Mouse (Mus musculus): ENCODE measurements around the gene Tuba3a. TPM values are rescaled to one million over a fixed set of nuclear protein-coding genes. Genes with fewer than 3 reads are reported as not detected.
"Not testable (repeated sequence)": the region's sequence is repeated elsewhere in the genome, so short reads cannot be mapped to it uniquely, and the experiment has no call there.

Gene Tuba3a
- total RNA-seq, 4 experiments from 2014 or later, result 0.20 to 0.31 TPM; not detected in 2

DNA sequence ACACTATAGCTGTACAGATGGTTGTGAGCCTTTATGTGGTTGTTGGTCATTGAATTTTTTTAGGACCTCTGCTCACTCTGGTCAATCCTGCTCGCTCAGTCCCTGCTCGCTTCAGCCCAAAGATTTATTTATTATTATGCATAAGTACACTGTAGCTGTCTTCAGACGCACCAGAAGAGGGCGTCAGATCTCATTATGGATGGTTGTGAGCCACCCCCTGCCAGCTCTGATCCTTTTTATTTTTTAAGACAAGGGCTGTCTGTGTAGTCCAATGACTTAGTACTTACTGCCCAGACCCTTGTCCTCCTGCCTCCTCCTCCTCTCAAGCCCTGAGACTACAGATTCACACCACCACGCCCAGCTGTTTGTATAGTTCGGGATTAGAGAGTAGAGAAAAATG is 19.2 kb downstream of the Tuba3a start:
- DNase-seq (ENCODE audit: low spot score in 2 of 2), result not testable (repeated sequence)

DNA sequence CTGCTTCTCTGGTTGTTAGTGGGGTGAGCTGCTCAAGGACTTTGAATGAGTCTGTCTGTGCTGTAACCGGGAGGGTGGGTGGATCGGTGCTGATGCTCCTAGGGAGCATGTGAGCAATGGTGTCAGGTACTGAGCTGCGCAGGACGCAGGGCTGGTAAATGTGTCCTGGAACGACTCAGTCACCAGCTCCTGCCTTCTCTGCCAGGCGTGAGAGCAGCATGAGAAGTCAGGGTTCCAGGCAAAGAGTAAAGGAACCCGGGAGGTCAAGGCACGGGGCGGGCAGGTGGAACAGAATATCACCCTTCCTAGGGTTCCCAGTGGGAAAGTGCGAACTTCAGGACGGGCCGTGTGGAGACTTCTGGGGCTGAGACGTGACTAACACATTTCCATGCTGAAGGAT is 19.8 kb downstream of the Tuba3a start:
- no peak for DNase-seq (ENCODE audit: low spot score in 2 of 2)

DNA sequence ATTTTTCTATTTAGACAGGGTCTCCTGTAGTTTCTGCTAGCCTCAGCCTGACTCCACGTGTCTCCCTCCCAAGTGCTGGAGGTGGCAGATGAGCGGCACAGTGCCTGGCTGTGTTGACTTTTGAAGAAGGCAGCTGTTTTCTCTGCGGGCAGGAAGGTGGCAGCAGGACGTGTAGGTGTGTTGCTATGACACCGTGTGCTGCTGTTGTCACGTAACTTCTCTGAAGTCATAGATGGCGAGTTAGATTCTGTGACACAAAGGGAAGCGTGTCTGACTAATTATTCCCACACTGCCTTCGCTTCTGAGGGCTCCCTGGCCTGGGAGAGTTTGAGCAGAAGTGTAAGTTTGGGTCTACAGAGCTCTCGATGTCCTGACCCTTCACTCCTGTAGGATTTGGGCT is 20.6 kb downstream of the Tuba3a start:
- DNase-seq (ENCODE audit: low spot score in 2 of 2), result no peak

DNA sequence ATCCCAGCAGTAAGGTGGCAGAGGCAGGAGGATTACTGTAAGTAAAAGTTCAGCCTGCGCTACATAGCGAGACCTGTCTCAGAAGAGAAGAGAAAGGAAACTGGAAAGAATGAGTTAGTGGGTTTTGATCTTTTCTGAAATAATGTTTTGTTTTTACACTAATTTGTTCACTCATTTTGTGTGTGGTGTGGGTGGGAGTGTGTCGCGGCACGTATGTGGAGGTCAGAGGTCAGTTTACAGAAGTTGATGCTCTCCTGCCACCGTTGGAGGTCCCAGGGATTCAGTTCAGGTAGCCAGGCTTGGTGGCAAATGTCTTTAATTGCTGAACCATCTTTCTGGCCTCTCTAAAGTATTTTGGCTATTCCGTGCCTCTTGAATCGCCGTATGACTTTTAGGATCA is 21.6 kb downstream of the Tuba3a start:
- no peak for DNase-seq (ENCODE audit: low spot score in 2 of 2)

DNA sequence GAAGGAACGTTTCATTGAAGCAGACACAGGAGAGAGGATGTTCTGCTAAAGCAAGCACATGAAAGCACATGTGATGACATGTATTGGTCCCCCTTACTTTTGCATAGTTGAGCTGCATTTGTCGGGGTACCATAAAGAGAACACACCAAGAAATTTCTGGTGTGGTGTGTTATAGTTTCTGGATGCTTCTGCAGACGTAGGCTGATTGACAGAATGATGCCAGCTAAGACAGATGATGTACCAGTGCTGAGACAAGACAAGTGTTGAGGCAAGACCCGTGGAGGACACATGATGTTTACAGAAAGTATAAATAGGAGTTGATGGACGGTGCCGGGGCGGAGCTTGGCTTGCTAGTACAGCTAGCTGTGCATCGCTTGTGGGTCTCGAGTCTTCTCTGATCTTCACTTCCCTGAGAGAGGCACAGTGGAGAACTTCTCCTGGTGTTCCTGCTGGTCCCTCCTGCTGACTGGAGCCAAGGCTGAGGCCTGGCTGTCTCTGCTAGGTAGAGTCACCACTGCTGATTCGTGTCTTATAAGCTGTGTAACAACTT is 25.8 kb downstream of the Tuba3a start:
- DNase-seq (ENCODE audit: low spot score in 2 of 2), result no peak

DNA sequence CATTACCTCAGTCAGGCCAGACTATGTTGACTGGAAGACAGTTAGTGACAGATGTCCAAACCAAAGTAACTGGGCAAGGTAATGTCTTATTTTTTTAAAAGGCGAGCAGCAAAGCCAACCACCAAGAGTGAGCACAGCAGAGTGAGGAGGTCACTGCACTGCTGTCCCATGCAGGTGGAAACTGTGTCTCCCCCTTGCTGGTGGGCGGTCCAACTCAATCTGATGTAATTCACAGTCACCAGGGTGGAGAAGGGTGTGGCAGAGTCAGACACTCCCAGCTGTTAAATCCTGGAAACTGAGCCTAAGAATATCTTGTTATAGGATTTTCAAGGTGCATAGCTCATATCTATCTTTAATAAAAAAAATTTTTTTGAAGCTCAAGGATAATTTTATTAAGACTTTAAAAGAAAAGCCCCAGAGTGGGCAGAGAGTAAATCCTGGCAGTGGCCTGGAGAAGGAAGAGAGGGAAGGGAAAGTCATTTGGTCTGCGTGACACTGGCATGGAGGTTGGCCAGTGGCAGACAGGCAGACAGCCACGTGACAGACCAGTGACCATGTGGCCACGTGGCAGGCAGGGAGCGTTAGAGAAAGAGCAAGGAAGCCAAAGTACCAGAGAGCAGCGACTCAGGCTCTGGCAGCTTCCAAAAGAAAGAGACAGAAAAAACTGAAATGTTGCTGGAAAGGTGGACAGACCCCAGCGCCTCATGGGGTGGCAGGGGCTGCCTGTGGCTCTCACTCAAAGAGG is 29.4 kb downstream of the Tuba3a start:
- no peak for DNase-seq (ENCODE audit: low spot score in 2 of 2)

DNA sequence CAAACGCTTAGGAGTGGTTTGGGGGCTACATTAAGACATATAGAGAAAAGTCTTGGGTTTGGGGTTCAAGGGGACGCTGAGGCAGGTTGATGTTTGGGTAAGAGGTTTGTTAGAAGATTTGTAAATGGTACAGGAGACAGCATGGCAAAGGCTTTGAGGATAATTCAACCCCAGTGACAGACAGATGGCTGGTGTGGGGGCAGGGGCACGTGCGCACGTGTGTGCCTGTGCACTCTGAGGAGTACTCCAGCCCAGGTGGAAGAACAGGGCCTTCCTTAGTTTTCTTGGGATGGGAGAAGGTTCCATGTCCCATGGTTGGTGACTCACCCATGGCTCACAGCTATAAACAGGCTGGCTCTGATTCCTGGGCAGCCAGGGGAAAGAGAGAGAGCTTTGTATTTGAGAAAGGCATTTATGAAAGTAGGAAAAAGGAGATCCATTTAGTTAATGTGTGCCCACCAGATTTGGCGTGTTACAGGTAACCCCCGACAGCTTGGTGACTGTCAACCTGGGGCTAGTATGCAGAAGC is 30.3 kb downstream of the Tuba3a start:
- DNase-seq (ENCODE audit: low spot score in 2 of 2), result no peak

DNA sequence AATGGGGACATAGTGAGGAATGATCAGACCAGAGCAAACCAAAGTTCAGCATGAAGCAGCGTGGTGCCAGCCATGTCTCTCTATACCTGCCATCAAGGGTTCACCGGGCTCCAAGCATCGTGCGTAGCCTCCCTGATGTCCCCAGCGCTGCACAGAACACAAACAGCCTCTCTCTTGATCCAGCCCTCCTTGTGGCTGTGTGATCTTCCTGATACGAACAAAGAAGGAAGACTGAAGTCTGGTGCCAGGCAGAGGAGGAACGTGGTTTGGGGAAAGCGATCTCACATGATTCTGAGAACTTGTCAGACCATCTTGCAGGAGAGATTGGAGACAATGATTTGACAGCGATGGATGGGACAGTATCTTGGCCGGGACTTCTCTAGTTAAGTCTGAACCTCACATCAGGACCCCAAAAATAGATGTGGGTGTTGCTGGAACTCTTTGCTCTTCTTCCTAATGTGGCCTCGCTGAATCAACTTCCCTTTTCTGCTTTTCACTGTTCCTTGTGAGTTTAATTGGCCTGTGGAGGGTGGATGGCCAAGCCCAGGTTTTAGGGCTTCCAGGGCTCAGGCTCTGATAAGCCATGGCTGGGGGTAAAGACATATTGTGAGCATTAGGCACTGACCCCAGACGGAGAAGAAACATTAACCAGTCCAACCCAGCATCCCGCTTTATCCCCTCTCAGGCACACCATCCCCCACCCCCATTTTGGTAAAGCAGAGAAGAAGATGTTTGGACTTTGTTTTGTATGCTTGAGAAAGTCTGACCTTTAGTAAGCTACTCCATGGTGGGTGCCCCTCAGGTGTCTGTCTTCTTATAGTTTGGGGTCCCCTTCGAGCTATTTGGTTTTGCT is 31.8 kb downstream of the Tuba3a start:
- DNase-seq (ENCODE audit: low spot score in 2 of 2), result no peak

DNA sequence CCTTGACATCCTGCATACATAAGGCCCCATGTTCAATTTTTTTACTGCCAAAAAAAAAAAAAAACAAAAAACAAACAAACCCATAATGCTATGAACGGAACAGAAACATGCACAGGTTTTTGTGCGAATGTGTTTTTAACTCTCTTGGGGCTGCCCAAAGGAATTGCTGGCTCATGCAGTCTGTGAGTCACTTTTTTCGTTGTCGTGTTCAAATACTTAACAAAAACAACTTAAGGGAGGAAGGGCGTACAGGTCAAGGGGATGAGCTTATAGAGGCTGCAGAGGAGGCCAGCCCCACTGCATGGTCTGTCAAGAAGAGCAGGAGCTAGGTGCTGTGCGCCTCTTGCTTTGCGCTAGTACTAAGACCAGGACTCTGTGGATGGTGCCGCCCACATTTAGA is 33.1 kb downstream of the Tuba3a start:
- DNase-seq (ENCODE audit: low spot score in 2 of 2), result no peak

DNA sequence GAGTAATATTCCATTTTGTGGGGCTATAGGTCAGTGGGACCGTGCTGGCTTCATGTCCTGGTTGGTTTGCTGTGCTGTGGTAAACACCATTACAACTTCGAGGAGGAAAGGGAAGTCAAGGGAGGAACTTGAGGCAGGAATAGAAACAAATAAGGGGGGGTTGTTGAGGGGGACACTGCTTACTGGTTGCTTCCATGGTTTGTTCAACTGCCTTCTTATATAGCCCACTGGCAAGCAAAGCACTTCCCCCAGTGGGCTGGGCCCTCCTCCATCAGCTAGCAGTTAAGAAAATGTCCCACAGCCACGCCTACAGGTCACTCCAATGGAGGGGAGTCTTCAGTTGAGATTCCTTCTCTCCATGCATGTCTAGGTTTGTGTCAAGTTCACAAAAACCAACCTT is 33.6 kb downstream of the Tuba3a start:
- DNase-seq (ENCODE audit: low spot score in 2 of 2), result no peak

DNA sequence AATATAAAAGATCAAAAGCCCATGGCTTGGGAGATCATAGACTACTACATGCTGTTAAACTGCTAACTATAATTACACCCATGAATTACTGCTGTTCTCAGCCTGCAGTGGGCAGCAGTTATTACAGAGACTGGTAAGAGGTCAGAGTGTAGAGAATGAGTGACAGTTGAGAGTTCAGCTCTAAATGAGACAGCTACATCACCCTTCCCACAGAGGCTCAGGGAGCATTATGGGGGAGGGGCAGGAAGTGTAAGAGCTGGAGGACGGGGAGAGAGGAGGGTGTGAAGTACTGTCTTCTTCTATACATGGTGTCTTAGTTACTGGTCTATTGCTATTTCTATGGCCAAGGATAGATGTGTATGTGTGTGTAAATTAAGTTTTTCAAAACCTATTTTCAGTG is 41.3 kb downstream of the Tuba3a start:
- DNase-seq (ENCODE audit: low spot score in 2 of 2), result no peak

DNA sequence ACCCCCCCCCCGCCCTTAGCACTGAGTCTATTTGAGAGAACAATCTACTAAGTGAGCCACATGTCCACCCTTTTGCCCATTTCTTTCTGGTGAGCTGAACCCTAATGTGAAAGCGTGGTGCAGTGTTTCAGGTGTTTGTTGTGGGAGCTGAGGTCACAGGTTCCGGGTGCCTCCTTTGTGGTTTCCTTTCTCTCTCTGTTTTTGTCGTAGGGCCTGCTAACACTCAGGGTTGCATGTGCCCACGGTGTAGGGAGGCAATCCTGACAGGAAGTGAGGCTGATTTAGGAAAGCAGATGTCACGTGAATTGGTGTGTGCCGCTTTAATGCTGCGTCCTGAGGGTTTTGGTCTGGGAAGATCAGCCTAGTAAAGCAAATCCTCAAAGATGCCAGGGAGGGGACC is 44.3 kb downstream of the Tuba3a start:
- DNase-seq (ENCODE audit: low spot score in 2 of 2), result no peak

DNA sequence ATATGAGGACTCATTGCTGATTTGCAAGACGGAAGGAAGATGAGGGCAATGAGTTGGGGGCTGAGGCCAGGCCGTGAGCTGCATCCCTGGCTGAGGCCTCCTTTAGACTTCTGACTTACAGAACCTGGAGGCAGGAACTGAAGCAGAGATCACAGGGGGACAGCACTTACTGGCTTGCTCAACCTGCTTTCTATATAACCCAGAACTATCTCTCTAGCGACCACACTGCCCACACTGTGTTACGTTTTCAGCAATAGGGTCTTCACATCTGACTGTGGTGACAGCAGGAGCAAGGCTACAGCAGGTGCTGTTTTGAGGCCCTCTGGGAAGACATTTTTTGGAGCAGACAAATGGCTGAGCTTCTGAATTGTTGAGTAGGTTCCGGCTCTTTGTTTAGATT is 45.2 kb downstream of the Tuba3a start:
- DNase-seq (ENCODE audit: low spot score in 2 of 2), result no peak

DNA sequence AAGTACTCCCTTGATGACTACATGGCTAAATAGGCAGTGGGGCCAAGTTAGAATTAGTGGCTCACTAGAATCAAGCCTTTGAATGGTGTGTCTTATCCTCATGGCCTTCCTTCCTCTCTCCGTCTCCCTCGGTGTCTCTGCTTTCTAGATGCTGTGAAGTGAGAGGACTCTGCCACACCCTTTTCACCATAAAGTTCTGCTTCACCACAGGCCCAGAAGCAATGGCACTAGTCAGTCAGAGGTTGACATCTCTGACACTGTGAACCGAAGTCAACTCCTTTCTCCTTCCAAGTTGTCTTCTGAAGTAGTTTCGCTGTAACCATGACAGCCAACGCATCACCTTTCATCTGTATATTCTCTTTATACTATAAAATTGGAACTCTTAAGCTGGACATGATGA is 46.3 kb downstream of the Tuba3a start:
- DNase-seq (ENCODE audit: low spot score in 2 of 2), result no peak

DNA sequence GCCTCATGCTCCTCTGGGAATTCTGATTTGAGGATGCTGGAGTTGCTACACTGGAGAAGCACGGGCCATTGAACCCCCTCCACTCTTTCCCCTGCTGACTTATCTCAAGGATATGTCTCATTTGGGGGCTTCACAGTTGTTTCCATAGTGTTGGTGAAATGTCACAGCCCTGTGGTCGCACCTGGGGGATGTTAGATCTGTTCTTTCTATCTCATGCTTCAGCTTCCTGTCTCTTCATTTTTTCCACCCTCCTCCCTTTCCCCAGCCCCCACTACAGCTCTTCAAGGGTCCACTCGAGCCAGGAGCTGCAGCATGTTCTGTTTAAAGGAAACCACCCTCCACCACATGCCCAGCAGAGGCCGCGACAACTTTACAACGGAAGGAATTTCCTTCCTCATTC is 47.4 kb downstream of the Tuba3a start:
- no peak for DNase-seq (ENCODE audit: low spot score in 2 of 2)

DNA sequence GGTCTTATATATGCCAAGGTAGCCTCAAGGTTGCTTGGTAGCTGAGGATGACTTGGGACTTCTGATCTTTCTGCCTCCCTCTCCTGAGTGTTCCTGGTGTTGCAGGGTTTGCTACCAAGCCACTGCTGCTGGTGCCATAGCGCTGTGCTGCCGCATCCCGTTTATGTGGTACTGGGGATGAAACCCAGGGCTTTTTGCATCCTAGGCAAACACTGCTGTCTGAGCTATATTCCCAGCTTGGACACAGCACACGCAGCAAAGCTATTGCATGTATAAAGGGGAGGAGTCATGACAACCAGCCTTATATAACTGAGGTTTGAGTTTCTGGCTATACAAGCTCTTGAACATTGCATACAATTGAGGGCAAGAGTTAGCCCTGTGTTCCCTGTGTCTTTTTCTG is 48.4 kb downstream of the Tuba3a start:
- DNase-seq (ENCODE audit: low spot score in 2 of 2), result no peak

DNA sequence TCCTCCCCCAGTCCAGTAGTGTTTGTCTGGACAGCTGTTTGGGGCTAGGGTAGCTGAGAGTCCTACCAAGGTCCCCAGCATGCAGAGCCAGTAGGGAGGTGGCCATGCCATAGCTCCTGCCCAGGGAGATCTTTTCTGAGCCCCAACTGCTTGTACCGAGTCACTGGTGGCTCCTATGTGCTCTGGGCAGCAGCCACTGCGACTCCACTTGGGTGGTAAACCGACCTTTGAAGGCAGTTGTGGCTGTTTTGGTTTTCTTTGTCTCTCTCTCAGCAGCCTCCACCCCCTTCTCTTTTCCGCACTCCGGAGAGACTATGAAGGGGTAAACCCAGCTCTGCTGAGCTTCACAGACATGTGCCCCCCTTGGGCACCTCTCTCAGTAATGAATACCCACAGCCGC is 49.1 kb downstream of the Tuba3a start, which contains the start of gene Cd27:
Cd27 (minus strand) TSS at position 229 of the 400 bp plus-strand sequence.
- no peak for DNase-seq (ENCODE audit: low spot score in 2 of 2)

DNA sequence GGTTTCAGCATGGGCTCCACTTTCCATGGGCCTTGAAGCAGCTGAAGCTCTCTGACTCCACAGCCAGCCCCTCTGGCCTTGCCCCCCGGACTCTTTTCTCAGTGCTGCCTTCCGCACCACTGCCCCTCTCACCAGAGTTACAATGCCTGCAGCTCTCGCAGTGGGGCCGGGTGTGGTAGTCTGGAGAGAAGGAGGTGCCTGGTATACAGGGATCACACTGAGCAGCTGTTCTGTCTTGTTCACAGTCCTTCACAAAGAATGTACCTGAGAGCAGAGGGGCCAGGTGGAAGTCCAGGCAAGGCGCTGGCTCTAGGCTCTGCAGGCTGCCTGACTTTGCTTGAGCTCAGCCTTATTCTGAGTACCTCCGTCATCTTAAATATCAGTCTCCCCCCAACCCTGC is 49.5 kb downstream of the Tuba3a start:
- no peak for DNase-seq (ENCODE audit: low spot score in 2 of 2)

DNA sequence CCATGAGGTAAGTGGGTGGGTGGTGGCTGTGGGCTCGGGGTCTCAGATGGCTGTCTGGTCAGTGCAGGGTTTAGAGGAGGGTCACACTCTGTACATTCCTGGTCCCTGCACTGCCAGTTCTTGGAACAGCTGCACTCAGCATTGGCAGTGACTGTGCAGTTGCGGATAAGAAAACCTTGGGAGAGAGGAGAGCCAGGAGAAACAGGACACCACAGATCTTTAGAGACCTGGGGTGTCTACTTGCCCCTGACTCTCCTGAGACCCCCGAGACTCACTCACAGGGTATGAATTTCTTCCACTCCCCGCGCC is 51.4 kb downstream of the Tuba3a start:
- no peak for DNase-seq (ENCODE audit: low spot score in 2 of 2)

DNA sequence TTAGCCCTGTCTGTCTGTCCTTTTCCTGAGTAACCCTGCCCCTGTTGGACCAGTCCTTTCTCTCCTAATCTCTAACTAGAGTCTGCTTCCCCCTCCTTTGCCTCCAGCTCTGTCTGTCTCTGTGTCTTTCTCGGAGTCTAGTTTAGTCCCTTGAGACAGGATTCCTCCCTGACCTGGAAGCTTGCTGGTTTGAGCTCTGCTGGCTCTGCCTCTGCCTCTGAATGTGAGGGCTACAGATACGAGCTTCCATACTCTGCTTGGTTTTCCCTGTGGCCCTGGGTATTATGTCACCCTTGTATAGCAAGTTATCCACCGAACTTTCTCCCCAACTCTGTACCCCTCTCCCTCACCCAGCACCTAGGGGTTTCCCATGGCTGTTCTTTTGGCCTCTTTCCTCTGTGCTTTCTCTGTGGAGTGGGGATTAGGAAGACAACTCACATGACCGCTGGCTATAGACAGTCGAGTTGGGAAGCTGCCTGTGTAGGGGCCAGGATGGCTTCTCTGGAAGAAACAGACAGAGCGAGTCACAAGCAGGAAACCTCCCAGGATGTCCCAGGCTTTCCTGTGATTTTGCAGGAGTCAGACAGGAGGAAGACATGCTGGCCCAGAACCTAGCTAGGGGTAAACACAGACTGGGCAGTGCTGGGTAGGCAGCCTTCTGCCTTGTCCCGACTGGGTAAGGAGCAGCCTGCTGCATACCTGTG is 51.9 kb downstream of the Tuba3a start:
- no peak for DNase-seq (ENCODE audit: low spot score in 2 of 2)

DNA sequence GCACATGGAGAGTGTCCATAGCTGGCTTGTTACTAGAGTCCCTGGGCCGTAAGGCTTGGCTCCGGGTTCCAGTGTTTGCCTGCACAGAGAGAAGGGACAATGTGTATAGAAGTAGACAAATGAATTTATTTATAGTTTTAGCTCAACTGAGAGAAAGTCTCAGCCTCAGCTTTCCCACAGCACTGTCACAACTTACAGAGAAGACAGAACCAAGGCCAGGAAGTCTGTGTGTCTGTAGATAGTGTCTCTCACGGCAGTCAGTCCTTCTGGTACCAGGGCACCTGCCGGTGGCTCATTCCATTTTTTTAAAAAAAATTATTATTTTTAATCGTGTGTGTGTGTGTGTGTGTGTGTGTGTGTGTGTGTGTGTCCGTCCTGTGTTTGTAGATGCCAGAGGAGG is 53.3 kb downstream of the Tuba3a start:
- no peak for DNase-seq (ENCODE audit: low spot score in 2 of 2)

DNA sequence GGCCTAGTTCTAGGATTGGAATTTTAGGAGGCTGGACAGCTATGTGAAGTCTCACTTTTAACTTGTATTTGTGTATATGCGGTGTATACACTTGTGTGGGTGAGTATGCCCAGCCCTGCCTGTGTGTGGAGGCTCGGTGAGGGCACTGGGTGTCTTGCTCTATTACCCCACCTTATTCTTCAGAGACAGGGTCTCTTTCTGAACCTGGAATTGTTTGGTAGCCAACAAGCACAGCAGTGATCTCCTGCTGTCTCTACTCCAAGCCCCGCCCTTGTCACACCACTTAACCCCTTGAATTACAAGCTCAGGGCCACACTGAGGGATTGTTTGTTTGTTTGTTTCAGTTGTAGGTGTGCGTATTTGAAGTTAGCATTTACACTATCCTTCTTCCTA is 53.8 kb downstream of the Tuba3a start:
- DNase-seq (ENCODE audit: low spot score in 2 of 2), result no peak

All from layer of hippocampus, adult 8-10 months (tissue).